Mouse (Mus musculus): ENCODE data around the gene Trpm3. TPM values are rescaled to one million over a fixed set of nuclear protein-coding genes. Genes with fewer than 3 reads are reported as not detected.
"Not testable (repeated sequence)": the region's sequence is repeated elsewhere in the genome, so short reads cannot be mapped to it uniquely, and the experiment has no call there.

Trpm3 gene
- polyA plus RNA-seq, 1 experiment from 2014 or later: 3.2 TPM

- ATAC-seq (ENCODE audit: low FRiP score, low TSS enrichment): no peak
- 91% methylated on average over 6 of the region's 6 CpGs for WGBS
- H3K9ac ChIP-seq (replicated peaks; ENCODE audit: low read length): no peak overlapping the region
Measured at GRCm38 (mm10) chr19:23022902-23023301, 884.1 kb downstream of the Trpm3 start.

GRCm38 (mm10) chr19:23023316-23023960 lies 884.6 kb downstream of the Trpm3 start:
- no peak for ATAC-seq (ENCODE audit: low FRiP score, low TSS enrichment)

More at GRCm38 (mm10) chr19:23022902-23023301, 884.1 kb downstream of the Trpm3 start:
- Histone ChIP-seq H3K4me3 (ENCODE audit: low read length) (no peak overlapping the region), H3K27me3 (ENCODE audit: insufficient read depth, low read length) (no peaks in the 10 kb centered on the region), H3K36me3 (ENCODE audit: insufficient read depth, low read length) (no peaks in the 10 kb centered on the region), H3K9me3 (ENCODE audit: low read length) (no peaks in the 10 kb centered on the region), H3K27ac (ENCODE audit: low read length) (no peak overlapping the region), H3K4me2 (replicated peaks; ENCODE audit: low read depth, low read length) (no peak overlapping the region), H3K4me1 (ENCODE audit: insufficient read depth, low read length) (no peaks in the 10 kb centered on the region)

DNA sequence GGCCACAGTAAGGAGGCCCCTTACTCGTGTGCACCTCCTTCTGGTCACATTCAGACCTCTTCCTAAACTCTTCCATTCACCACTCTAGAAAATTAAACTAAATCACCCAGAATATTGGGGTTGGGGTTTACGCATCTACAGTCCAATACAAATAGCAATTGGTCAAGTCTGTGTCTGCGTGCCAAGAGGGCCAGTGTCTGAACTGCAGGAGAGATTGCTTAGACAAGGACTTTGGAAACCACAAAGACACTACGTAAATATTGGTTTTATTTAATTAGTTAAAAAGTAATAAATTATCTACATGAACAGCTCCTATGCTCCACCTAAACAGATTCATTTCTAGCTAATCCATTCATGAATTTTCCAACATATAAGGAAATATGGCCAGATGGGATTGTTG lies 886.0 kb downstream of the Trpm3 start:
- Histone ChIP-seq H3K27ac (ENCODE audit: low read length) (no peak overlapping the region), H3K4me3 (ENCODE audit: low read length) (no peak overlapping the region), H3K4me2 (replicated peaks; ENCODE audit: low read depth, low read length) (no peak overlapping the region), H3K27me3 (ENCODE audit: insufficient read depth, low read length) (no peaks in the 10 kb centered on the region), H3K36me3 (ENCODE audit: insufficient read depth, low read length) (no peaks in the 10 kb centered on the region), H3K9me3 (ENCODE audit: low read length) (no peaks in the 10 kb centered on the region), H3K9ac (replicated peaks; ENCODE audit: low read length) (no peak overlapping the region), H3K4me1 (ENCODE audit: insufficient read depth, low read length) (no peaks in the 10 kb centered on the region)
- 77% methylated on average over 4 of the region's 4 CpGs for WGBS
- no peak for ATAC-seq (ENCODE audit: low FRiP score, low TSS enrichment)

More at GRCm38 (mm10) chr19:23023316-23023960, 884.6 kb downstream of the Trpm3 start:
- Histone ChIP-seq H3K36me3 (ENCODE audit: insufficient read depth, low read length) (no peaks in the 10 kb centered on the region), H3K4me2 (replicated peaks; ENCODE audit: low read depth, low read length) (no peak overlapping the region), H3K4me1 (ENCODE audit: insufficient read depth, low read length) (no peaks in the 10 kb centered on the region), H3K4me3 (ENCODE audit: low read length) (no peak overlapping the region), H3K9ac (replicated peaks; ENCODE audit: low read length) (no peak overlapping the region), H3K9me3 (ENCODE audit: low read length) (no peaks in the 10 kb centered on the region), H3K27me3 (ENCODE audit: insufficient read depth, low read length) (no peaks in the 10 kb centered on the region), H3K27ac (ENCODE audit: low read length) (no peak overlapping the region)
- WGBS: 83% methylated on average over 7 of the region's 7 CpGs

DNA sequence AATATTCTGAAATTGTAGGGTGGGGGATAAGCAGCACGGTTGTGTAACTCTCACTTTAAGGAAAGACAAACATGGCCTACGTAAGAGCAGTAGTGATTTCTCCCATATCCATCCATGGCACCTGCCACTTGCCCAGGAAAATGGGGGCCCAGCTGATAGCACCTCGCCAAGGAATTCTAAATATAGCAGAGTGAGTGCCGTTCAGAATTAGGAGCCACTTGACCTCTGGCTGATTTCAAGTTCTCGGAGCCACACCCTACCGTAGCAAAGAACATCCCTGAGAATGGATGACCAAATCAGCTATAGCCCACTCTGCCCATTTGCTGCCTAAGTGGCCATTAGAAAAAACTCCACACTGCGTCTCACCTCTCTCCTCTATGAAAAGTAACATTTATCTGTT lies 887.6 kb downstream of the Trpm3 start:
- Histone ChIP-seq H3K9ac (replicated peaks; ENCODE audit: low read length) (no peak overlapping the region), H3K4me3 (ENCODE audit: low read length) (no peak overlapping the region), H3K4me2 (replicated peaks; ENCODE audit: low read depth, low read length) (no peak overlapping the region), H3K4me1 (ENCODE audit: insufficient read depth, low read length) (no peaks in the 10 kb centered on the region), H3K27me3 (ENCODE audit: insufficient read depth, low read length) (no peaks in the 10 kb centered on the region), H3K36me3 (ENCODE audit: insufficient read depth, low read length) (no peaks in the 10 kb centered on the region), H3K9me3 (ENCODE audit: low read length) (no peaks in the 10 kb centered on the region), H3K27ac (ENCODE audit: low read length) (no peak overlapping the region)
- ATAC-seq (ENCODE audit: low FRiP score, low TSS enrichment): no peak
- WGBS: 85% methylated on average over 7 of the region's 7 CpGs

- no peaks in the 10 kb centered on the region for H3K9me3 ChIP-seq (ENCODE audit: low read length)
- no peak overlapping the region for H3K27ac ChIP-seq (ENCODE audit: low read length)
- no peak overlapping the region for H3K4me2 ChIP-seq (replicated peaks; ENCODE audit: low read depth, low read length)
- no peak overlapping the region for H3K4me3 ChIP-seq (ENCODE audit: low read length)
- no peaks in the 10 kb centered on the region for H3K4me1 ChIP-seq (ENCODE audit: insufficient read depth, low read length)
- no peak overlapping the region for H3K9ac ChIP-seq (replicated peaks; ENCODE audit: low read length)
- ATAC-seq (ENCODE audit: low FRiP score, low TSS enrichment): no peak
- WGBS: 75% methylated on average over 5 of the region's 5 CpGs
- no peaks in the 10 kb centered on the region for H3K36me3 ChIP-seq (ENCODE audit: insufficient read depth, low read length)
- H3K27me3 ChIP-seq (ENCODE audit: insufficient read depth, low read length): no peaks in the 10 kb centered on the region
Measured at GRCm38 (mm10) chr19:23028283-23028682, 889.4 kb downstream of the Trpm3 start.

DNA sequence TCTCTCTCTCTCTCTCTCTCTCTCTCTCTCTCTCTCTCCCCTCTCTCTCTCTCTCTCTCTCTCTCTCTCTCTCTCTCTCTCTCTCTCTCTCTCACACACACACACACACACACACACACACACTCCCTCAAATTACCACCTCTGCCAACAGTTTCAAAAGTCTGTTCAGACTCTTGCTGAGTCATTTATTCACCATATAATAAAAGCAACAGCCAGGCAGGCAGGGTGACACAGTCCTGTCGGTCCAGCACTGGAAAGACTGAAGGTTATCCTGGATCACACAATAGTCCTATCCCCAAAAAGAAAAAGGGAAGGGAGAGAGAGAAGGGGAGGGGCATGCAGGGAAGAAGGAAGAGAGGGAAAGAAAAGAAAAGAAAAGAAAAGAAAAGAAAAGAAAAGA lies 894.5 kb downstream of the Trpm3 start:
- not testable (repeated sequence) for ATAC-seq (ENCODE audit: low FRiP score, low TSS enrichment); H3K27ac ChIP-seq (ENCODE audit: low read length); H3K9me3 ChIP-seq (ENCODE audit: low read length); H3K9ac ChIP-seq (replicated peaks; ENCODE audit: low read length); H3K4me3 ChIP-seq (ENCODE audit: low read length); H3K4me2 ChIP-seq (replicated peaks; ENCODE audit: low read depth, low read length); H3K27me3 ChIP-seq (ENCODE audit: insufficient read depth, low read length); H3K36me3 ChIP-seq (ENCODE audit: insufficient read depth, low read length); H3K4me1 ChIP-seq (ENCODE audit: insufficient read depth, low read length)
- 54% methylated on average over 1 of the region's 1 CpGs for WGBS

DNA sequence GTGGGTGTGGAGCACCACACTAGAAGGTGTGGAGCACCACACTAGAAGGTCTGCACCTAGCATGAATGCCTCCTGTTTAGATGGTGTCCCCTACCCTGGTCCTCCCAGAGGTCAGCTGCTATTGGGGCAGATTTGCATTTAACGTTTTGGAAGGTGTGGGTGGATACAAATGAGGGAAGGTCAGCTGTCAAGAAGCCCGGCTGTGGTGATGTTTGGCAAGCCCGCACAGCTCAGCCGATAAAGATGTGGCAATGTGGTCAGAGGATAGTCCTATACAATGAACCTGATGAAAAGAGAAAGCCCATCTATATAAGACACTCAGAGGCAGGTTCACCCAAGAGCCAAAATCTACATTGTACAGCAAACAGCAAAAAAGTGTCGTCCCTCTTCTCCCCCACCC lies 895.3 kb downstream of the Trpm3 start:
- Histone ChIP-seq H3K36me3 (ENCODE audit: insufficient read depth, low read length) (no peaks in the 10 kb centered on the region), H3K4me2 (replicated peaks; ENCODE audit: low read depth, low read length) (no peak overlapping the region), H3K4me1 (ENCODE audit: insufficient read depth, low read length) (no peaks in the 10 kb centered on the region), H3K27ac (ENCODE audit: low read length) (no peak overlapping the region), H3K9me3 (ENCODE audit: low read length) (no peaks in the 10 kb centered on the region), H3K9ac (replicated peaks; ENCODE audit: low read length) (no peak overlapping the region), H3K27me3 (ENCODE audit: insufficient read depth, low read length) (no peaks in the 10 kb centered on the region), H3K4me3 (ENCODE audit: low read length) (no peak overlapping the region)
- ATAC-seq (ENCODE audit: low FRiP score, low TSS enrichment): no peak
- WGBS: 77% methylated on average over 5 of the region's 5 CpGs

DNA sequence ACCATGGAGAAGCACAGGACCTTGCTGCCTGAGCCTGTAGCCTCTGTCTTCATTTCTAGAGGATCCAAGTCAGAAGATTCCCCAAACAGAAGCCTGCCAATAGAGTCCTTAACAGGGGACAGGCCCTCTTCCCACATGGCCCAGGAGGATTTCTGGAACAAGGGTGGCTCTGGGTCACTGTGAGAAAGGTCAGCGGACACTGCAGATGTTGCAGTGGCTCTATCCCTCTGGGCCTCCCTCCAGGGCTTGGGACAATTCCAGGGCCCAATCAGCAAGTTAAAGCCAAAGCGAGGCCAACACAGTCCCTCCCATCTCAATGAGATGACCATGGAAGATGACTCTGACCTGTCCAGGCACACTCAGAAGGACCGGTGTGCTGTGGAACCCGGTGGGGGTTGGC lies 896.1 kb downstream of the Trpm3 start:
- H3K4me3 ChIP-seq (ENCODE audit: low read length): no peak overlapping the region
- H3K36me3 ChIP-seq (ENCODE audit: insufficient read depth, low read length): no peaks in the 10 kb centered on the region
- no peaks in the 10 kb centered on the region for H3K9me3 ChIP-seq (ENCODE audit: low read length)
- H3K9ac ChIP-seq (replicated peaks; ENCODE audit: low read length): no peak overlapping the region
- ATAC-seq (ENCODE audit: low FRiP score, low TSS enrichment): no peak
- H3K27ac ChIP-seq (ENCODE audit: low read length): no peak overlapping the region
- 83% methylated on average over 4 of the region's 4 CpGs for WGBS
- H3K4me2 ChIP-seq (replicated peaks; ENCODE audit: low read depth, low read length): no peak overlapping the region
- H3K4me1 ChIP-seq (ENCODE audit: insufficient read depth, low read length): no peaks in the 10 kb centered on the region
- no peaks in the 10 kb centered on the region for H3K27me3 ChIP-seq (ENCODE audit: insufficient read depth, low read length)

DNA sequence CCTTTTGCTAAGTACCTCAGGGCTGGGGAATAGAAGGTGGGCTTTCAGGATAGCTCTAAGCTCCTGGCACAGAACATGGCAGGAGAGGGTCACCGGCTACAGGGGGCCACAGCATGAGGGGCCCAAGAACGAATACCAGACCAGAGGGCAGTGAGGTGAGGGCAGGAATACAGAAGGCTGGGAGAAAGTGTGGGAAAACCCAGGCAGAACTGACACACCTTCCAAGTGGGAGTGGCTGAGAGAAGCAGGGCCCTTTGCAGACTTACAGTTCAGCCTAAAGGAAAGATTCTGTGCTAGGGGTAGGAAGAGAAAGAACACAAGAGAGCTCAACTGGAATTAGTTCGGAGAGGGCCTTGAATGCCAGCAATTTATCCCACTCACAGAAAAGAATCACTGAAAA lies 896.9 kb downstream of the Trpm3 start:
- no peak overlapping the region for H3K4me2 ChIP-seq (replicated peaks; ENCODE audit: low read depth, low read length)
- WGBS: 90% methylated on average over 3 of the region's 3 CpGs
- ATAC-seq (ENCODE audit: low FRiP score, low TSS enrichment): no peak
- H3K4me3 ChIP-seq (ENCODE audit: low read length): no peak overlapping the region
- no peaks in the 10 kb centered on the region for H3K4me1 ChIP-seq (ENCODE audit: insufficient read depth, low read length)
- H3K27me3 ChIP-seq (ENCODE audit: insufficient read depth, low read length): no peaks in the 10 kb centered on the region
- no peaks in the 10 kb centered on the region for H3K36me3 ChIP-seq (ENCODE audit: insufficient read depth, low read length)
- H3K27ac ChIP-seq (ENCODE audit: low read length): no peak overlapping the region
- H3K9ac ChIP-seq (replicated peaks; ENCODE audit: low read length): no peak overlapping the region
- no peaks in the 10 kb centered on the region for H3K9me3 ChIP-seq (ENCODE audit: low read length)

GRCm38 (mm10) chr19:23036782-23037477 lies 898.1 kb downstream of the Trpm3 start:
- Histone ChIP-seq H3K27ac (ENCODE audit: low read length) (no peak overlapping the region), H3K9me3 (ENCODE audit: low read length) (no peaks in the 10 kb centered on the region), H3K36me3 (ENCODE audit: insufficient read depth, low read length) (no peaks in the 10 kb centered on the region), H3K27me3 (ENCODE audit: insufficient read depth, low read length) (no peaks in the 10 kb centered on the region), H3K4me2 (replicated peaks; ENCODE audit: low read depth, low read length) (no peak overlapping the region), H3K4me3 (ENCODE audit: low read length) (no peak overlapping the region), H3K4me1 (ENCODE audit: insufficient read depth, low read length) (no peaks in the 10 kb centered on the region), H3K9ac (replicated peaks; ENCODE audit: low read length) (no peak overlapping the region)
- no peak for ATAC-seq (ENCODE audit: low FRiP score, low TSS enrichment)
- WGBS: 61% methylated on average over 11 of the region's 11 CpGs

All from kidney, embryonic 16.5 days (tissue).